ENCODE assay signal across 21 mouse cellular contexts in the genomic region with DNA sequence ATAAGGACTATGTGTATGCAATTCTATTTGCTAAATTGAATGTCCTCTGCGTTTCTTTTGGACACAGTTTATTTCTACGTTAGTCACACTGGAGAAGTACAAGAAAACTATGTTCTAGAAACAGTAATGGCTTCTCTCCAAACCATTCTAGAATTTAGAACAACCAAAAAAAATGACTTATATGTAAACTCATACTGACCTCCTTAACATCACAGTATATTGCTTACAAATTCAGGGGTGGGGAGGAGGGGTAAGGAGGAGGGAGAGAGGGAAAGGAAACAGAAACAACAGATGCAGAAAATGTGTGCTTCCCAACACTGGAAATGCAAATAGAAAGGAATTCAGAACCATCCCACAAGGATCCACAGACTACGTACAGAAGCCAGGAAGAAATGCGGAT. TPM values are rescaled to one million over a fixed set of nuclear protein-coding genes. Genes with fewer than 3 reads are reported as not detected.
DNase-seq lines count a peak whose midpoint lies in the region; ATAC-seq and TF ChIP-seq lines count a peak whose summit lies in the region.
"Had no signal": no experiment of that assay in that cellular context is flagged by ENCODE, and none has a peak within 500 bp of the region (broad histone marks: within the 10 kb centered on the region; RNA-seq: fewer than 3 reads in every experiment).

No protein-coding gene starts in this region.

- no peak overlapping the region for H3K4me3 ChIP-seq in heart, adult 2 months
- H3K4me3 ChIP-seq in kidney, embryonic 16.5 days (ENCODE audit: low read length): no peak overlapping the region
- no peak overlapping the region for H3K4me3 ChIP-seq in lung, postnatal 0 days (ENCODE audit: low read depth, low read length)
- H3K4me3 ChIP-seq in embryonic fibroblast, embryonic 13.5 days (ENCODE audit: insufficient read depth, low read length): no peak overlapping the region
- no peak overlapping the region for H3K4me3 ChIP-seq in midbrain, embryonic 11.5 days (ENCODE audit: low read depth, low read length)
- H3K4me3 ChIP-seq: forebrain, embryonic 12.5 days; heart, embryonic 13.5 days; hindbrain, embryonic 10.5 days; intestine, embryonic 15.5 days had no signal

- WGBS in heart, adult 2 months: 51% methylated on average over 4 of the region's 4 CpGs
- WGBS in kidney, embryonic 16.5 days: 70% methylated on average over 4 of the region's 4 CpGs
- 53% methylated on average over 4 of the region's 4 CpGs for whole genome bisulfite sequencing in lung, postnatal 0 days
- 91% methylated on average over 4 of the region's 4 CpGs for WGBS in midbrain, embryonic 11.5 days

- peaks cover 19% of the 10 kb centered on the region for H3K36me3 ChIP-seq in heart, adult 2 months (ENCODE audit: control insufficient read depth, insufficient read depth, low read length)
- H3K36me3 ChIP-seq in kidney, embryonic 16.5 days (ENCODE audit: insufficient read depth, low read length): no peaks in the 10 kb centered on the region
- H3K36me3 ChIP-seq in lung, postnatal 0 days (ENCODE audit: insufficient read depth, low read length): no peaks in the 10 kb centered on the region
- no peaks in the 10 kb centered on the region for H3K36me3 ChIP-seq in midbrain, embryonic 11.5 days (ENCODE audit: control insufficient read depth, insufficient read depth, low read length)
- H3K36me3 ChIP-seq: forebrain, embryonic 12.5 days; heart, embryonic 13.5 days; hindbrain, embryonic 10.5 days; intestine, embryonic 15.5 days had no signal

- no peak for DNase-seq in heart, adult 2 months
- DNase-seq in heart, postnatal 10 days: no peak
- no peak for DNase-seq in kidney, postnatal 14 days
- peak; percentile 60 for DNase-seq in lung, postnatal 0 days (ENCODE audit: low spot score)
- DNase-seq in lung, postnatal 36 days: no peak
- DNase-seq in midbrain, embryonic 11.5 days (ENCODE audit: low spot score, missing footprints): no peak
- DNase-seq: adrenal gland, adult 2 months; adrenal gland, postnatal 25 days; cerebellum, adult 2 months; cerebellum, postnatal 10 days; gastrocnemius, postnatal 25 days; kidney, adult 18-20 months had no signal

- peaks cover 39% of the 10 kb centered on the region for H3K4me1 ChIP-seq in heart, adult 2 months (ENCODE audit: control insufficient read depth, insufficient read depth, low read length)
- peaks cover 71% of the 10 kb centered on the region for H3K4me1 ChIP-seq in kidney, embryonic 16.5 days (ENCODE audit: insufficient read depth, low read length)
- peaks cover 29% of the 10 kb centered on the region; the same call in 1 of the 2 replicates for H3K4me1 ChIP-seq in lung, postnatal 0 days (ENCODE audit: insufficient read depth, low read depth, low read length)
- peaks cover 26% of the 10 kb centered on the region for H3K4me1 ChIP-seq in embryonic fibroblast, embryonic 13.5 days (ENCODE audit: control insufficient read depth, insufficient read depth, low read length)
- H3K4me1 ChIP-seq in midbrain, embryonic 11.5 days (ENCODE audit: control insufficient read depth, insufficient read depth, low read length): no peaks in the 10 kb centered on the region; the same call in 1 of the 2 replicates

- no peak for ATAC-seq in kidney, embryonic 16.5 days (ENCODE audit: low FRiP score, low TSS enrichment)
- ATAC-seq in lung, postnatal 0 days: 0 out of 2 replicates have a peak, but pooled peaks have one; percentile 4
- ATAC-seq in midbrain, embryonic 11.5 days (ENCODE audit: low FRiP score): no peak
- ATAC-seq: forebrain, embryonic 16.5 days; intestine, embryonic 15.5 days had no signal

- no peaks in the 10 kb centered on the region for H3K9me3 ChIP-seq in kidney, embryonic 16.5 days (ENCODE audit: low read length)
- no peaks in the 10 kb centered on the region for H3K9me3 ChIP-seq in lung, postnatal 0 days (ENCODE audit: low read length)
- H3K9me3 ChIP-seq in midbrain, embryonic 11.5 days (ENCODE audit: control insufficient read depth, low read length): no peaks in the 10 kb centered on the region
- H3K9me3 ChIP-seq: forebrain, embryonic 12.5 days; heart, embryonic 13.5 days; hindbrain, embryonic 10.5 days; intestine, embryonic 15.5 days had no signal

- no peak overlapping the region for H3K4me2 ChIP-seq in kidney, embryonic 16.5 days (replicated peaks; ENCODE audit: low read depth, low read length)
- H3K4me2 ChIP-seq in lung, postnatal 0 days (replicated peaks; ENCODE audit: low read depth, low read length): no peak overlapping the region
- H3K4me2 ChIP-seq in midbrain, embryonic 11.5 days: no peak overlapping the region
- H3K4me2 ChIP-seq: forebrain, embryonic 12.5 days; heart, embryonic 13.5 days; hindbrain, embryonic 14.5 days; intestine, embryonic 15.5 days had no signal

- TF ChIP-seq EP300 in heart, adult 2 months (IDR thresholded peaks at IDR 0.05; ENCODE audit: insufficient read depth, low read depth, low read length): no peak
- no peak for TF ChIP-seq EP300 in lung, postnatal 0 days (IDR thresholded peaks at IDR 0.05)

- intact Hi-C loops in heart, adult 2 months (cut with DNase I): no loop called here
- intact Hi-C loops in heart, postnatal 10 days (cut with DNase I): no loop called here

- H3K79me2 ChIP-seq in heart, adult 2 months (replicated peaks; ENCODE audit: control insufficient read depth, insufficient read depth, low read length): peaks cover 7% of the 10 kb centered on the region

- no peak overlapping the region for H3K9ac ChIP-seq in heart, adult 2 months (ENCODE audit: low read depth, low read length)
- H3K9ac ChIP-seq in kidney, embryonic 16.5 days (replicated peaks; ENCODE audit: low read length): no peak overlapping the region
- H3K9ac ChIP-seq in lung, postnatal 0 days (replicated peaks; ENCODE audit: low read depth): no peak overlapping the region
- no peak overlapping the region for H3K9ac ChIP-seq in midbrain, embryonic 11.5 days (ENCODE audit: low read length)
- H3K9ac ChIP-seq: forebrain, embryonic 12.5 days; heart, embryonic 13.5 days; hindbrain, embryonic 14.5 days; intestine, embryonic 15.5 days had no signal

- peak overlapping the region; percentile 38; the same call in 1 of the 2 replicates for H3K27ac ChIP-seq in heart, adult 2 months
- H3K27ac ChIP-seq in kidney, embryonic 16.5 days (ENCODE audit: low read length): 0 out of 2 replicates have a peak overlapping the region, but pooled peaks have one; percentile 37
- 0 out of 2 replicates have a peak overlapping the region, but pooled peaks have one; percentile 11 for H3K27ac ChIP-seq in lung, postnatal 0 days (ENCODE audit: low read length)
- peak overlapping the region; percentile 34; the same call in 1 of the 2 replicates for H3K27ac ChIP-seq in embryonic fibroblast, embryonic 13.5 days (ENCODE audit: insufficient read depth, low read length)
- no peak overlapping the region for H3K27ac ChIP-seq in midbrain, embryonic 11.5 days (ENCODE audit: low read depth, low read length)
- H3K27ac ChIP-seq: forebrain, embryonic 12.5 days; heart, embryonic 13.5 days; hindbrain, embryonic 10.5 days; hindbrain, embryonic 14.5 days; intestine, embryonic 15.5 days had no signal

- TF ChIP-seq CTCF in heart, adult 2 months (IDR thresholded peaks at IDR 0.05): no peak
- TF ChIP-seq CTCF in lung, postnatal 0 days (IDR thresholded peaks at IDR 0.05): no peak
- no peak for TF ChIP-seq CTCF in embryonic fibroblast, embryonic 13.5 days (IDR thresholded peaks at IDR 0.05; ENCODE audit: borderline replicate concordance, insufficient read depth, low read length)

- H3K27me3 ChIP-seq in heart, adult 2 months (ENCODE audit: control insufficient read depth, insufficient read depth, low read length): no peaks in the 10 kb centered on the region
- H3K27me3 ChIP-seq in kidney, embryonic 16.5 days (ENCODE audit: insufficient read depth, low read length): no peaks in the 10 kb centered on the region
- H3K27me3 ChIP-seq in lung, postnatal 0 days (replicated peaks; ENCODE audit: insufficient read depth, low read length): no peaks in the 10 kb centered on the region
- no peaks in the 10 kb centered on the region for H3K27me3 ChIP-seq in midbrain, embryonic 11.5 days (ENCODE audit: control insufficient read depth, insufficient read depth, low read length)
- H3K27me3 ChIP-seq: CH12.LX; forebrain, embryonic 12.5 days; heart, embryonic 13.5 days; intestine, embryonic 15.5 days had no signal

- TF ChIP-seq POLR2A in heart, adult 2 months (IDR thresholded peaks at IDR 0.05; ENCODE audit: insufficient read depth, low read depth, low read length): no peak
- no peak for TF ChIP-seq POLR2A in embryonic fibroblast, embryonic 13.5 days (IDR thresholded peaks at IDR 0.05; ENCODE audit: low read depth, low read length)

RNA-seq across cellular contexts. Expression of a gene that starts 11.4 kb away (rescaled TPM):
- total RNA-seq in heart, adult 2 months (2021): 10 to 100 TPM; 39.9 to 40.0 TPM
- polyA plus RNA-seq in heart, adult 2 months (2012; rRNA removed): 26.7 and 32.4 TPM in 2 replicates
- total RNA-seq in heart, postnatal 10 days (2021): 10 to 100 TPM; 67.6 to 69.2 TPM
- 62.4 and 71.5 TPM in 2 replicates for polyA plus RNA-seq in kidney, embryonic 16.5 days (2015; fragmentation: Nextera tagmentation; extraction: Ambion mirVana)
- 48.9 and 50.4 TPM in 2 replicates for polyA plus RNA-seq in lung, postnatal 0 days (2015; fragmentation: Nextera tagmentation; extraction: Ambion mirVana)
- polyA plus RNA-seq in embryonic fibroblast, embryonic 13.5 days (2011; ENCODE audit: insufficient read length, low read depth, missing spikeins): 71.9 and 88.0 TPM in 2 replicates
- 33.1 and 34.0 TPM in 2 replicates for polyA plus RNA-seq in midbrain, embryonic 11.5 days (2014; fragmentation: Nextera tagmentation; extraction: Ambion mirVana)
